Mouse (Mus musculus) ovary, postnatal 36 days (tissue): ENCODE measurements around the gene Rasgrf2.

Source experiments
- DNase-seq: peaks from one replicate; pipeline ENCODE4 v3.0.0; 2022; ENCODE audit warnings: low spot score, mixed read lengths

Gene Rasgrf2

DNA sequence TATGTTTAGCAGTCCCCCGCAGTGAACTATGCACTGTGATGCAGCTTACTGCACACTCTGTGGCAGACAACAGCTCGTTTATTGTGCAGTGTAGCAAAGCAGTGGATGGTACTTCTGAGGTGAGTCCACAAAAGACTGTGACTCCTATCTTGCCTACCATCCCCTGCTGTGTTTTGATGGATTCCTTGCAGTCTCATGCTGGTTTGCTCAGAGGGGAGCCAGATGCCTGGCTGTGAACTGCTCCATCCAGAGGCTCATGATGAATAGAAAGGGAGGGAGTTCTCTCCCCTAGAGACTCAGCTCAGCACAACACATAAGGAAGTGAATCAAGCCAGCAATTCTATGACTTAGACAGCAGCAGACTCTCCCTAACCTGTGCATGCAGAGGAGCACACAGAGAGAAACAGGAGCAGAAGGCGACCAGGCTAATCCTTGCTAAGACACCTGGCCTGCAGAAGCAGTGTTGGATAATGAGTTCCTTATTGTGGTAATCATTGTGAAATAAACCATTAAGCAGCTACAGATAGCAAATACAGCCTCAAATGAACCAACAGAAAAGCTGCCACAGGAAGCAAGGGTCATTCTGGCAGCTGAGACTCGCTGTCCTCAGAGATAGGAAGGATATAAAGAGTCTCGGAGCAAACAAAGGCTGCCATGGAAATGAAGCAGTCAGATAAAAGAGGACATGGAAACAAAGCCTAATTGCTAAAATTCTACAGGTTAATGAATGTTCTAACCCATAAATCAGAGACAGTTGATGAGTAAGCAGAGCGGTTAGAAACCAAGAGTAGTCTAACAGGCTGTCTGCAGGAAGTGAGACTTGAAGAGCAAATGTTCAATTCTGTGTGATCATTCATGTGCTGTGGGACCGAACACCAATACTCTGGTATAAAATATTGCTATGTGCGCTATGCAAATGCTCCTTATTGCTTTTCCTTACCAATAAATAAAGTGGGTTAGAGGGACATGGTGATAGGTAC lies 89.6 kb downstream of the Rasgrf2 start:
- no peak for DNase-seq

GRCm38 (mm10) chr13:92030364-92031057 lies 100.9 kb downstream of the Rasgrf2 start:
- no peak for DNase-seq

DNA sequence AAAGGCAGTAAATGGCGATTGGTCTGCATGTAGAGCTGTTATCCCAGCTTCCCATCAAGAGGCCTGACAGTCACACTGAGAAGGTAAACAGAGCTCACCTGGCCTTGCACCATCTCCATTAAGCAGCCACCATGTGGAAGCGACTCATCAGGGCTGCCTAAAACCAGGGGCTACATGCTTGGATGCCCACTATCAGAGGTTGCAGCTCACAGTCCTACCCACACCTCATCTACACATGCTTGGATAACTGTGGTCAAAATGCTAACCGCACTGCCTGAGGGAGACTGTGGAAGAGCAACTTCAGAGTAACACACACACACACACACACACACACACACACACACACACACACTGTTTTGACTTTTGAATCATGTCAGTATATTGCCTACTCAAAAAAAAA lies 101.8 kb downstream of the Rasgrf2 start:
- DNase-seq, result no peak

- DNase-seq, result no peak
These were observed 103.5 kb downstream of the Rasgrf2 start for GRCm38 (mm10) chr13:92027951-92028350.

DNA sequence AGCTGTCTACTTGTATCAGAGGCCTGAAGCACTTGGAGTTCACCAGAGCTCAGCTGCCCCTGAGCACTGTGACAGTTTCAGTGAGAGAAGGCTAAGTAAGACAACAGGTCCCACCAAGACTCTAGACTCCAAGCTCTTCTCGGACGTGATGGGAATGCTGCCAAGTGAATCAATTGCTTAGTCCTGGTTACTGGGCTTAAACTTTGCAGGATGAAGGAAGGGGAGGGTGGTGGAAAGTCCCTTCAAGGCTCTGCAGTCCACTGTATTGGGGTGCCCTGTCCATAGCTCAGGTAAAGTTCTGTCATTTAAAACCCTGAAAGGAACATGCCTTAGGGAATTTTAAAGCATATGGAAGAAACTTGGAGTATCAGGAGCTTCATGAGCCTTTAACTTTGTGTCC lies 104.8 kb downstream of the Rasgrf2 start:
- no peak for DNase-seq

GRCm38 (mm10) chr13:92025124-92025523 lies 106.3 kb downstream of the Rasgrf2 start:
- no peak for DNase-seq

- no peak for DNase-seq
These were observed 109.3 kb downstream of the Rasgrf2 start for GRCm38 (mm10) chr13:92022202-92022601.

GRCm38 (mm10) chr13:91996929-91997328 lies 134.5 kb downstream of the Rasgrf2 start:
- DNase-seq, result no peak

DNA sequence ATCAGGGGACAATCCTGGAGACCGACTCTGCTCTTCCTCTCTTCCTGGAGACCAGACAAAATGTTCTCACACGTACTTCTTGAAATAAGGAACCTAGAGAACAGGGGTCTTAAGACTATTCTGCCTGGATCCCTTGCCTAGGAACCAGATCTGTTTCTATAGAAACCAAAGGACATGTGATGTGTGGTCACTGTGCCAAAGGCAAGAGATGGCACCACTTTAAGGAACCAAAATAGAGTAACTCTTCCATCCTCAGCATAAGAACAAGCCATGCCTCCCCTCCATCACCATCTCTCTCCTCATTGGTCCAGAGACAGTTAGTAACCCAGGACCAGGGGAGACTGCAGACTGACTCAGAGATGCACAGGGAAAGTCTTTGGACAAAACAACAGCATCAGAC lies 140.0 kb downstream of the Rasgrf2 start:
- no peak for DNase-seq

GRCm38 (mm10) chr13:91990709-91991284 lies 140.7 kb downstream of the Rasgrf2 start:
- DNase-seq, result no peak

- DNase-seq, result no peak
These were observed 143.1 kb downstream of the Rasgrf2 start for GRCm38 (mm10) chr13:91988378-91988777.

- no peak for DNase-seq
These were observed 144.5 kb downstream of the Rasgrf2 start for GRCm38 (mm10) chr13:91986958-91987357.

GRCm38 (mm10) chr13:91985915-91986589 lies 145.4 kb downstream of the Rasgrf2 start:
- no peak for DNase-seq

GRCm38 (mm10) chr13:91985019-91985418 lies 146.4 kb downstream of the Rasgrf2 start:
- DNase-seq, result no peak

GRCm38 (mm10) chr13:91982080-91982479 lies 149.4 kb downstream of the Rasgrf2 start:
- DNase-seq, result no peak

- DNase-seq, result no peak
These were observed 150.0 kb downstream of the Rasgrf2 start for GRCm38 (mm10) chr13:91981414-91981813.

GRCm38 (mm10) chr13:91976971-91977370 lies 154.5 kb downstream of the Rasgrf2 start:
- DNase-seq, result no peak

DNA sequence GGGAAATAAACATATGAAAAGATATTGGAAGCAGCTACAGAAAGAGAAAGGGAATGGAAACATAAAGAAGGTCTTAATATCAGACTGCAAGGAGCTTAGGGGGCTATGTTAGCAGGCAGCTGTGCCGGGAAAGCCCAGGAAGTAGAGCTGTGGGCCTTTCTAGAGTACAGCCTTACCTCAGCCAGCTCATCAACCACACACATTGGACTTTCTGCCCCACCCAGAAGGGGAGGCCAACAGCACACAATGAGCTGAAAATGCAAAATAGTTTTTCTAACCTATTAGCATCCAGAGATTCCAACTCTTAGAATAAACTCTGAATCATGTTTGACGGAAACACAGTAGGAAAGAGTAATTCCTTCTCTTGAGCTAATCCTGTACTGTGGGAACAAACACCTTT lies 154.9 kb downstream of the Rasgrf2 start:
- no peak for DNase-seq

- no peak for DNase-seq
These were observed 157.3 kb downstream of the Rasgrf2 start for GRCm38 (mm10) chr13:91974154-91974553.

GRCm38 (mm10) chr13:91971246-91971645 lies 160.2 kb downstream of the Rasgrf2 start:
- no peak for DNase-seq

DNA sequence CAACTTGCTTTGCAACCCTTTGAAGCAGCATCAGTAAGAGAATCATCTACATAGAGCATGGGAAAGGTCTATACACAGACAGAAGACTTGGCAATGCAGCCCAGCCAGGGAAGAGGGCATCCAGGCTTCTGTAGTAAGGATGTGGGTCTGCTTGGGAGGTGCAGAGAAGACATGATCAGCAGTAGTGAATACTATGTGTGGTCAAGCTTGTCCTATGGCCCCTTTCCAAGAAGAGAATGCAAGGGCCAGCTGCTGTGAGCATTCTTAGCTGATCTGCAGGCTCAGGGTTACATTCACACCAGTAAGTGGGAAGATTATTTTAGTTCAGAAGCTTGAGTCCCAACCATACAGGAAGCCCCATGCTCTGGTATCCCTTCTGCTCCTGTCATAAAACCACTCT lies 175.0 kb downstream of the Rasgrf2 start:
- DNase-seq, result no peak

DNA sequence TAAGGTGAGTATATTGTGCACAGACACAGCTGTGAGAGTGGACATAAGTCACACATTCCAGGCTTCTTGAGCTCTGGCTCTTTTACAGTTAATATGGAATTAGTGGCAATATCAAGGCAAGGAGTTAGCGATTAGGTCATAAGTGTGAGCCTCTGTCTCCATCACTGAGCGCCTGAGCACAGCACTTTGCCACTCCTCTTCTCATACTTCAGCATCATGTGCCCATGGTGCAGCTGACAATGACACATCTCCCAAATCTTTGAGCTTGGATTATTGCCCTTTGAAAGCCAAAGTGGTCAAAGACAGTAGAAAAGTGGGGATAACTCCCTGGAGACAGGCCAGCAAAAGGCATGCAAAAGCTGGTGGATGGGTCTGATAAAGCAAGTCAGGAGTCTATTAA lies 175.8 kb downstream of the Rasgrf2 start:
- no peak for DNase-seq
